Mouse (Mus musculus) gastrocnemius, postnatal 14 days (tissue): Measurements from ENCODE around the gene Fam240a. TPM values are rescaled to one million over a fixed set of nuclear protein-coding genes. Genes with fewer than 3 reads are reported as not detected.

Experiments
- DNase-seq: peaks from one replicate; pipeline ENCODE4 v3.0.0; 2021; ENCODE audit warnings: mixed read lengths
- intact Hi-C: fragments of 180-260 bp; cut with DNase I; formaldehyde crosslinking; loops from one replicate; pipeline ENCODE4 v1.15.1; 2025; ENCODE audit warnings: low total_unique reads
- total RNA-seq, 2 experiments: library from RNA; stranded (reverse); gene quantifications; 2 replicates each; pipeline ENCODE4 v1.2.3; 2021

The Fam240a gene
- total RNA-seq, 2 experiments from 2014 or later, result 0.78 to 2.6 TPM

GRCm38 (mm10) chr9:110899451-110900008, 17.1 kb downstream of the Fam240a start:
- intact Hi-C loops, result no loop called here
- DNase-seq, result no peak

- no peak for DNase-seq
- intact Hi-C loops, result no loop called here
Observed at GRCm38 (mm10) chr9:110896595-110896994, 20.1 kb downstream of the Fam240a start.

DNA sequence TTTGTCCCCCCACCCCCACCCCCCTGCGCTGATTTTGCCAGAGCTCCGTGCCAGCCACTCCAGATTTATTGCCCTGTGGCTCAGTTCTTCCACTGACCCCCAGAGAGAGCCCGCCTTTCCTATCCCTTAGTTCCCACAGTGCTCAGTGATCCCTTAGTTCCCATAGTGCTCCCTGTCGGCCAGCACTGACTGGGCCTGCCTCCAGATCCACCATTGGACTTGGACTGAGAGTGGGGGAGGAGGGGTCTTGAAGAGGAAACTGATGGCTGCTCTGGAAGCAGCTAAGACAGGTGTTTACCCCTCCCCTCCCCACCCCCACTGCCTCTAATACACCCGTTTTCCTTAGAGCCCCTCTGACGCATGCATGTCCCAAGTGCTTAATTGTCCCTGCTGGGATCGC, 20.7 kb downstream of the Fam240a start:
- intact Hi-C loops, result no loop called here
- no peak for DNase-seq

- no peak for DNase-seq
- intact Hi-C loops, result no loop called here
Observed at GRCm38 (mm10) chr9:110895507-110895906, 21.2 kb downstream of the Fam240a start.

DNA sequence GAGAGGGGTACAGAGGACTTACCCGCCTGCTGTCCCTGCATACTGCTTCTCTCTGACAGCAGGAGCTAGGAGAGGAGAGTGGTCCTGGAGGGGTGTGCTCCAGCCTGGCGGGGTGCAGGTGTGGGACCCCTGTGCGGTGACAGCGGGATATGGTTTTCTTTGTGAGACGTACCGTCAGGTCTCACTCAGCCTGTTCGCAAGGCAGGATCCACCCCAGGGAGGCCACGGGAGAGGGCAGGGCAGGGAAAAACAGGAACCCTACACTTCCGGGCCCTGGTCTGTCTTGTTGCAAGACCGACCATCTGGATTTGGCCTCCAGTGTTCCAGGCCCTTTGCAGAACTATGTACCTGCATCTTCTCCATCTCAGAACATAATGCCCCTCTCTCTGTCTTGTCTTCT, 23.2 kb downstream of the Fam240a start:
- intact Hi-C loops, result no loop called here
- no peak for DNase-seq

- DNase-seq, result peak; percentile 3
- intact Hi-C loops, result no loop called here
Observed at GRCm38 (mm10) chr9:110892552-110892951, 24.1 kb downstream of the Fam240a start.

DNA sequence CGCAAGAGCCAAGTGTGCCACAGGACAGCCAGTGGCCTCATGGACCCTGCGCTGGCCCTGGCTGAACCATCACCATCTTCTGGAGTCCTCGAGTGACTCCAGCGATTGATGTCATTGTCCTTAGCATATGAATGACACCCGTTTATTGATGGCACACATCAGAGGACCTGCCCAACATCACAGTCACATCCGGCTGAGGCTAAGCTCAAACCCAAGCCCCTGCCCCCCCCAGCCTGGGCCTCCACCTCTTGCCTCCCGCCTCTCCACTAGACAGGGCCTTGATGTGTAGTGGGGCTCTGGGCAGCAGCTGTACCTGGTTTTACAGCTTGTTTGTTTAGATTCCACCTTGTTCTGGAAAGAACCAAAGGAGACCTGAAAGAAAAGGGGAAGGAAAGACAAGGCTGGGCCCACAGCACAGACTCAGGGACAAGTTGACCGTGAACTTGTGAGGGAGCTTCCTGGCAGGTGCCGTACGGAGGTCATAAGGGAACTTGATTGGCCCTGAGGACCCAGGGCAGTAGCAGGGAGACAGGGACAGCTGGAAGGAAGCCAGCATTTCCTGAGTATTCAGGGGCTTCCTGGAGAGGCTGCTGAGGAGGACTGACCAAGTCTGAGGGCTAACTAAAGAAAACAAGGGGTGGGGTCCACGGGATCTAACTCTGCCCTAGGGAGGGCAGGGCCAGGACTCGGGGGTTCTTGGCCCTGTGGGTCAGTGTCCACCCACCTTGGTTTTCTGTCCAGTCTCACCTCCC, 25.4 kb downstream of the Fam240a start:
- intact Hi-C loops, result no loop called here
- DNase-seq, result peak; percentile 5

- intact Hi-C loops, result no loop called here
- DNase-seq, result peak; percentile 4
Observed at GRCm38 (mm10) chr9:110890026-110890783, 26.5 kb downstream of the Fam240a start.

DNA sequence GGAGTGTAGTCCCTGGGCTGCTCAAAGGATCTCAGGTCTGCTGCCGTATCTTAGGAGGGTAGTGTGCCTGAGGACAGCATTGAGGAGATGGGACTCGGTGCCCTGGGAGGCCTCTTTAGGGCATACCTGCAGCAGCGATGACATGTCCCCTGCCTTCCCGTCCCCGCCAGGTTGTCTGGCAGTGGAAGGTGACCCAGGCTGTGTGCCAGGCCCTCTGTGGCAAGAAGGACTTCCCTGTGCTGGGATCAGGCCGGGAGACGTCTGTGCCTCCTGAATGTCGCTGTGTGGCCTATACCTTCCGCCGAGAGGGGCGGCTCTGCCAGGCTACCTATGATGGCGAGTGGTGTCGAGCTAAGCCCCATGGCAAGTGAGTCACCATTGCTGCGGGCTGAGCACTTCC, 27.7 kb downstream of the Fam240a start:
- intact Hi-C loops, result no loop called here
- no peak for DNase-seq

- no peak for DNase-seq
- intact Hi-C loops, result no loop called here
Observed at GRCm38 (mm10) chr9:110887388-110888303, 29.0 kb downstream of the Fam240a start.

DNA sequence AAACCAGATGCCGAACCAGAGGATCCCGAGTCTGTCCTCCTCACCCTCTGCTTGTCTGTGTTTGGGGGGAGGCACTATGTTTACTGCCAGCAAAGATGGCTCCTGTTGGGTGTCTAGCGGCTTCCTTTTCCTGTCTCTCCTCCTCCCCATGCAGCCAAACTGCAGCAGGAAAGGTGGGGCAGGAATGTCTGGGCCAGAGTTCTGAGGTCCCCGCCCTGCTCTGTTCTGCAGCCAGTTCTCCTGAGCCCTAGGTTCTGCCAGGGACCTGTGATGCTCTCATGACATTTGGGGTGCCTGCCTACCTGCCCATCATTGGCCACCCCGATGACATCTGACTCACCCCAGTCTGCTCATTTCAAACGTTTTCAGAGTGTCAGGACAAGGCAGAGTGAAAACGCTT, 34.7 kb downstream of the Fam240a start:
- DNase-seq, result no peak
- intact Hi-C loops, result no loop called here

GRCm38 (mm10) chr9:110880772-110881171, 35.9 kb downstream of the Fam240a start:
- DNase-seq, result no peak
- intact Hi-C loops, result no loop called here

DNA sequence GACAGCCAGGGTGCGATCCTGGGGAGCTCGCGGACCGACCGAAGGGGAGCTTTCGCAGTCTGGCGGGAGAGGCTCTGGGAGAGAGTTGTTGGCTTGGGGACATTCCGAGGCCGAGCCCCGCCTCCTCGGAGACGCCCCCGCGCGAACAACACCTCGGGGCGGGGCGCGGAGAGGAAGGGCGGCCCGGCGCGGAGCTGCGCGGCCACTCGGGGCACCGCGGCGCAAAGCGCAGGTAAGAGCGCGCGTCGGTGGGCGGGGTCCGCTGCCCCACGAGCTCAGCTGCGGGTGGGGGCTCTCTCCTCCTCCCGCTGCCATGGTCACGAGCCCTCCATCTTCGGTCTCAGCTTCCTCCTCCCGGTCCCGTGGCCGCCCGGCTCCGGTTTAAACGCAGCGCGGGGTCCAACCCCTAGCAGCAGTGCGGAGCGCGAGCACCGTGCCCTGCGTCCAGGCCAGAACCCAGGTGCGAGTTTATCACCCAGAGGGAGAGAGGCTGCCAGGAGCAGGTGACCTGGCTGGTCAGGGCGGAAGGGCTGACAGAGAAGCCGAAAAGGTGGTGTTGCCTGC, 36.6 kb downstream of the Fam240a start, which contains the start of gene Tmie:
Gene Tmie, minus strand, starts transcription at position 116 of the 564 bp plus-strand sequence.
- intact Hi-C loops, result no loop called here
- DNase-seq, result peak; percentile 67

GRCm38 (mm10) chr9:110879191-110879920, 37.3 kb downstream of the Fam240a start, which contains the start of gene Als2cl:
Gene Als2cl (plus strand): TSS chr9:110879870.
- intact Hi-C loops, result no loop called here
- DNase-seq, result no peak

DNA sequence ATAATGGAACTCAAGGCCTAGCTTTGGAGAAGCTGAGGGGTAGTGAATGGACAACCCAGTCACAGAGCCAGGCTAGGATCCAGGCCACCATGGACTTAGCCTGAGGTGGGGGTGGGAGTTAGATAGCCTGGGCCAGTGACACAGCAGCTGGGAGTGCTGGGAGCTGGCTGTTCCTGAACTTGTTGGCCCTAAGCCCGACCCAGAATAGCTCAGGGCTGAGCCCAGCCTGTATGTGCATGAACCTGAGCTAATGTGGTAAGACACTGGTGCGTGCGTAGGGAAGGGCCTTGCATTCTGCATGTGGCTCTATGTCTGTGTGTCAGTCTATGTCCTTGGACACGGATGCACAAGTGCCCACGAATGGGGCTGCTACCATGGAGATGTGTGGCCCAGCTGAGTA, 38.8 kb downstream of the Fam240a start:
- peak; percentile 88 for DNase-seq
- intact Hi-C loops, result no loop called here

GRCm38 (mm10) chr9:110877353-110877752, 39.3 kb downstream of the Fam240a start:
- DNase-seq, result no peak
- intact Hi-C loops, result no loop called here

- intact Hi-C loops, result no loop called here
- DNase-seq, result no peak
Observed at GRCm38 (mm10) chr9:110875288-110875695, 41.4 kb downstream of the Fam240a start.

DNA sequence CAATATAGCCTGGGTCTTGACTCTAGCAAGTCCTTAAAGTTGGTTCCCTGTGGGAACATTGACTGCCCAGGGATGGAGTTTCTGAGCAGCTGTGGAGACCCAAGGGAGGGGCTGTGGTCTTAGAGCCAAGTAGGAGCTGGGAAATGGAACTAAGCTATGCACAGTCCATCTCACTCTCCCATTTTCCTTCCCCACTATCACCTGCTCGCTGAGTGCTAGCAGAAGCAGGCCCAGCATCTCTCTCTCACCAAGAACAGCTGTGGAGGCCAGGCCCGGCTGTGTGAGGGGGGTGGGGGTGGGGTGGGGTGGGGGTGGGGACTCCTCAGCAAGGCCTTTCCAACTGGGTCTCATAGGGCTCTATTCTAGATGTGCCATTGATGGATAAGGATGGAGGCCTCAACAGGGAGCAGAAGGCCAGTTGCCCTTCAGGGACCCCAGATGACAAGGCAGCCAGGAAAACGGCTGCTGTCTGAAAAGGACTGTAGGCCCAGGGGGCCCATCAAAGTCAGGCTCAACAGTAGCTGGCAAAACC, 41.9 kb downstream of the Fam240a start:
- intact Hi-C loops, result loop anchor here (5.0 kb wide), 2 partner anchors 97 to 157 kb away; no protein-coding TSS in a partner anchor
- DNase-seq, result no peak
